Mouse (Mus musculus) hindlimb bud, embryonic 11.5 days (tissue): ENCODE results near the gene Adck2.

Source experiments
- DNase-seq: peaks from one replicate; pipeline ENCODE4 v3.0.0-alpha.2; 2012; ENCODE audit warnings: low read depth, low spot score; ENCODE audit errors: extremely low spot score

Gene Adck2

DNA sequence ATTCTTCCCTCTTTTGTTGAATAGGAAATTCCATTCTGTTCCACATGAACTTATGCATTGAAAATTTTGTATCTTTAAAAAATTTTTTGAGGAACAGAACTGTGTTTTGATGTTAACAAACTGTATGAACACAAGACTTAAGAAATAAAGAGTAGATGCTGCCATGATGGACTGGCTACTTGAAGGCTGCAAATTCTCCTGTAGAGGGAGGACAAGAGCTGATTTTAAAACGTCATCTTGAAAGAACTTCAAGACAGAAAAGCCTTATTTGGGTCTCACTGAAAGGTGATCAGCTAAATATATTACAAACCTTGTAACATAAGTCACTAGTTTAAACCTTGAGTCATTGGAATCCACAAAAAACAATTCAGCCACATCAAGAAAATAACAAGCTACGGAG is 36.5 kb downstream of the Adck2 start:
- no peak for DNase-seq

DNA sequence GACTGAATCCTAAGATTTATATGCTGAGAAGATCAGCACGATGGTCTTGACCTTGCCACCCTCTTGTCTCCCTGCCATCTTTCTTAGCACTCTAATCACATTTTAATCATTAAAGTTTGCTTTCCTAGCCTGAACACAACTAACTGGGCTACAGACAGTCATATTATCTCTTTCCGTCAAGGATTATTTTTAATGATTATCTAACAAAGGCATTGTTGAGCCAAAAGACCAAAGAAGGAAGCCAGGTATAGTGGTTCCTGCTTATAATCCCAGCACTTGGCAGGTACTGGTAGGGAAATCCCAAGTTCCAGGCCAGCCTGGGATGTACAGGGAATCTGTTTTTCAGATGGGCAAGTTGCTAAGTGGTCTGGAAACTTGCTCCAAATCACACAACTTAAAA is 37.6 kb downstream of the Adck2 start:
- DNase-seq: no peak
